20 mouse cellular contexts compared by ENCODE assay signal in genomic region chr15:77874310-77874709, GRCm38 (mm10). TPM values are rescaled to one million over a fixed set of nuclear protein-coding genes. Genes with fewer than 3 reads are reported as not detected.
DNase-seq lines count a peak whose midpoint lies in the region; ATAC-seq and TF ChIP-seq lines count a peak whose summit lies in the region.
"Had no signal": no experiment of that assay in that cellular context is flagged by ENCODE, and none has a peak within 500 bp of the region (broad histone marks: within the 10 kb centered on the region; RNA-seq: fewer than 3 reads in every experiment).

No protein-coding gene starts in this region.

- TF ChIP-seq POLR2A in lung, adult 2 months (IDR thresholded peaks at IDR 0.05; ENCODE audit: borderline replicate concordance, extremely low read depth, low read depth, low read length): no peak

- peaks cover 17% of the 10 kb centered on the region for H3K4me1 ChIP-seq in intestine, embryonic 16.5 days (ENCODE audit: control insufficient read depth, insufficient read depth, low read length)
- peaks cover 10% of the 10 kb centered on the region; the same call in 1 of the 2 replicates for H3K4me1 ChIP-seq in intestine, embryonic 15.5 days (replicated peaks)
- H3K4me1 ChIP-seq in lung, postnatal 0 days (ENCODE audit: insufficient read depth, low read depth, low read length): 0 out of 2 replicates have a peak, but pooled peaks cover 4% of the 10 kb centered on the region
- peaks cover 5% of the 10 kb centered on the region; the same call in 1 of the 2 replicates for H3K4me1 ChIP-seq in lung, adult 2 months (ENCODE audit: control insufficient read depth, insufficient read depth, low read length)
- peaks cover 13% of the 10 kb centered on the region for H3K4me1 ChIP-seq in embryonic facial prominence, embryonic 10.5 days
- H3K4me1 ChIP-seq: heart, embryonic 15.5 days; limb, embryonic 13.5 days; midbrain, embryonic 12.5 days; neural tube, embryonic 13.5 days had no signal

- 35% methylated on average over 4 of the region's 4 CpGs for WGBS in intestine, embryonic 16.5 days
- 41% methylated on average over 4 of the region's 4 CpGs for WGBS in intestine, embryonic 15.5 days
- WGBS in lung, postnatal 0 days: 42% methylated on average over 4 of the region's 4 CpGs
- WGBS in lung, adult 2 months: 49% methylated on average over 4 of the region's 4 CpGs
- WGBS in embryonic facial prominence, embryonic 10.5 days: 71% methylated on average over 4 of the region's 4 CpGs

- H3K9me3 ChIP-seq in intestine, embryonic 16.5 days (ENCODE audit: control insufficient read depth, low read length): no peaks in the 10 kb centered on the region
- no peaks in the 10 kb centered on the region for H3K9me3 ChIP-seq in intestine, embryonic 15.5 days
- H3K9me3 ChIP-seq in lung, postnatal 0 days (ENCODE audit: low read length): no peaks in the 10 kb centered on the region
- H3K9me3 ChIP-seq in embryonic facial prominence, embryonic 10.5 days: no peaks in the 10 kb centered on the region
- H3K9me3 ChIP-seq: heart, embryonic 15.5 days; limb, embryonic 13.5 days; midbrain, embryonic 12.5 days; neural tube, embryonic 13.5 days had no signal

- no peaks in the 10 kb centered on the region for H3K36me3 ChIP-seq in intestine, embryonic 16.5 days (ENCODE audit: control insufficient read depth, insufficient read depth, low read length)
- H3K36me3 ChIP-seq in intestine, embryonic 15.5 days: no peaks in the 10 kb centered on the region
- no peaks in the 10 kb centered on the region for H3K36me3 ChIP-seq in lung, postnatal 0 days (ENCODE audit: insufficient read depth, low read length)
- H3K36me3 ChIP-seq in embryonic facial prominence, embryonic 10.5 days (replicated peaks): no peaks in the 10 kb centered on the region
- H3K36me3 ChIP-seq: heart, embryonic 15.5 days; limb, embryonic 13.5 days; midbrain, embryonic 12.5 days; neural tube, embryonic 13.5 days had no signal

- no peak for TF ChIP-seq CTCF in lung, postnatal 0 days (IDR thresholded peaks at IDR 0.05)
- TF ChIP-seq CTCF in lung, adult 2 months (IDR thresholded peaks at IDR 0.05; ENCODE audit: insufficient read depth, low read length): no peak
- no peak for TF ChIP-seq CTCF in layer of hippocampus, adult 2 months (conservative IDR thresholded peaks at IDR 0.05)

- no peak overlapping the region for H3K4me3 ChIP-seq in intestine, embryonic 16.5 days (ENCODE audit: low read length)
- no peak overlapping the region for H3K4me3 ChIP-seq in intestine, embryonic 15.5 days (replicated peaks)
- H3K4me3 ChIP-seq in lung, postnatal 0 days (ENCODE audit: low read depth, low read length): no peak overlapping the region
- no peak overlapping the region for H3K4me3 ChIP-seq in lung, adult 2 months (replicated peaks; ENCODE audit: extremely low read depth, low read depth, low read length)
- H3K4me3 ChIP-seq in embryonic facial prominence, embryonic 10.5 days: no peak overlapping the region
- no peak overlapping the region for H3K4me3 ChIP-seq in layer of hippocampus, adult 2 months
- H3K4me3 ChIP-seq: heart, embryonic 15.5 days; limb, embryonic 13.5 days; midbrain, embryonic 12.5 days; neural tube, embryonic 13.5 days had no signal

- H3K9ac ChIP-seq in intestine, embryonic 16.5 days (ENCODE audit: low read depth, low read length): no peak overlapping the region
- H3K9ac ChIP-seq in intestine, embryonic 15.5 days: no peak overlapping the region
- H3K9ac ChIP-seq in lung, postnatal 0 days (replicated peaks; ENCODE audit: low read depth): no peak overlapping the region
- H3K9ac ChIP-seq: heart, embryonic 15.5 days; limb, embryonic 13.5 days; midbrain, embryonic 12.5 days; neural tube, embryonic 13.5 days had no signal

- TF ChIP-seq EP300 in lung, postnatal 0 days (IDR thresholded peaks at IDR 0.05): no peak

- ATAC-seq in intestine, embryonic 16.5 days: no peak
- no peak for ATAC-seq in intestine, embryonic 15.5 days
- peak; percentile 30 for ATAC-seq in lung, postnatal 0 days
- peak; percentile 73 for ATAC-seq in monocyte, adult 5-6 weeks (replicated peaks; ENCODE audit: insufficient number of reproducible peaks, low FRiP score, low TSS enrichment, poor library complexity, severe bottlenecking)
- ATAC-seq: hindbrain, embryonic 16.5 days had no signal

- intact Hi-C loops in left cerebral cortex, postnatal 10 days (cut with DNase I): no loop called here

- DNase-seq in lung, postnatal 0 days (ENCODE audit: low spot score): no peak
- no peak for DNase-seq in lung, adult 2 months
- DNase-seq in embryonic facial prominence, embryonic 10.5 days (ENCODE audit: low spot score): no peak
- no peak for DNase-seq in layer of hippocampus, adult 2 months (ENCODE audit: low spot score in 2 of 2)
- no peak for DNase-seq in left cerebral cortex, postnatal 10 days (ENCODE audit: extremely low spot score in 1 of 2, low spot score in 2 of 2)
- DNase-seq: cerebellum, adult 11 months; gastrocnemius, postnatal 10 days; heart, adult 18-20 months; heart, postnatal 4 days; kidney, adult 18-20 months; right cerebral cortex, adult 18-20 months; thymus, postnatal 25 days had no signal

- no peak overlapping the region for H3K4me2 ChIP-seq in intestine, embryonic 16.5 days (ENCODE audit: low read depth, low read length)
- H3K4me2 ChIP-seq in intestine, embryonic 15.5 days (replicated peaks): no peak overlapping the region
- H3K4me2 ChIP-seq in lung, postnatal 0 days (replicated peaks; ENCODE audit: low read depth, low read length): no peak overlapping the region
- H3K4me2 ChIP-seq: heart, embryonic 15.5 days; limb, embryonic 13.5 days; midbrain, embryonic 12.5 days; neural tube, embryonic 13.5 days had no signal

- H3K27ac ChIP-seq in intestine, embryonic 16.5 days (ENCODE audit: low read length): peak overlapping the region; percentile 8; the same call in 1 of the 2 replicates
- no peak overlapping the region for H3K27ac ChIP-seq in intestine, embryonic 15.5 days
- H3K27ac ChIP-seq in lung, postnatal 0 days (ENCODE audit: low read length): no peak overlapping the region
- H3K27ac ChIP-seq in embryonic facial prominence, embryonic 10.5 days (replicated peaks): peak overlapping the region; percentile 40; the same call in 1 of the 2 replicates
- no peak overlapping the region for H3K27ac ChIP-seq in layer of hippocampus, adult 2 months
- H3K27ac ChIP-seq: heart, embryonic 15.5 days; limb, embryonic 13.5 days; midbrain, embryonic 12.5 days; neural tube, embryonic 13.5 days had no signal

- no peaks in the 10 kb centered on the region for H3K27me3 ChIP-seq in intestine, embryonic 16.5 days (replicated peaks; ENCODE audit: control insufficient read depth, insufficient read depth, low read length)
- H3K27me3 ChIP-seq in intestine, embryonic 15.5 days (replicated peaks): no peaks in the 10 kb centered on the region
- H3K27me3 ChIP-seq in lung, postnatal 0 days (replicated peaks; ENCODE audit: insufficient read depth, low read length): no peaks in the 10 kb centered on the region
- H3K27me3 ChIP-seq in embryonic facial prominence, embryonic 10.5 days (replicated peaks; ENCODE audit: low read depth, poor library complexity, severe bottlenecking): no peaks in the 10 kb centered on the region
- H3K27me3 ChIP-seq: heart, embryonic 15.5 days; limb, embryonic 13.5 days; midbrain, embryonic 12.5 days; neural tube, embryonic 13.5 days had no signal

RNA-seq across cellular contexts. Expression of gene Myh9, which starts 32.3 kb away (rescaled TPM):
- 39.1 and 43.8 TPM in 2 replicates for polyA plus RNA-seq in intestine, embryonic 16.5 days (2015; fragmentation: Nextera tagmentation; extraction: Ambion mirVana)
- polyA plus RNA-seq in intestine, embryonic 15.5 days (2015; fragmentation: Nextera tagmentation; extraction: Ambion mirVana): 51.6 and 52.9 TPM in 2 replicates
- 59.3 and 67.3 TPM in 2 replicates for polyA plus RNA-seq in lung, postnatal 0 days (2015; fragmentation: Nextera tagmentation; extraction: Ambion mirVana)
- 133 and 162 TPM in 2 replicates for polyA plus RNA-seq in lung, adult 2 months (2012; rRNA removed)
- 45.7 and 46.9 TPM in 2 replicates for polyA plus RNA-seq in embryonic facial prominence, embryonic 10.5 days (2016; fragmentation: Nextera tagmentation; extraction: Ambion mirVana)
- 908 to 1,221 TPM (median 925 TPM) in 3 replicates for total RNA-seq in monocyte, adult 5-6 weeks (2017)
- total RNA-seq in layer of hippocampus, adult 2 months (2021): 10 to 100 TPM; 88.3 to 96.3 TPM
- total RNA-seq in left cerebral cortex, postnatal 10 days (2021): 10 to 100 TPM; 58.2 to 58.8 TPM

RNA-seq across cellular contexts. Expression of gene Txn2, which starts 54.5 kb away (rescaled TPM):
- polyA plus RNA-seq in intestine, embryonic 16.5 days (2015; fragmentation: Nextera tagmentation; extraction: Ambion mirVana): 357 and 388 TPM in 2 replicates
- 314 and 350 TPM in 2 replicates for polyA plus RNA-seq in intestine, embryonic 15.5 days (2015; fragmentation: Nextera tagmentation; extraction: Ambion mirVana)
- 121 and 122 TPM in 2 replicates for polyA plus RNA-seq in lung, postnatal 0 days (2015; fragmentation: Nextera tagmentation; extraction: Ambion mirVana)
- polyA plus RNA-seq in lung, adult 2 months (2012; rRNA removed): 138 and 165 TPM in 2 replicates
- 287 and 289 TPM in 2 replicates for polyA plus RNA-seq in embryonic facial prominence, embryonic 10.5 days (2016; fragmentation: Nextera tagmentation; extraction: Ambion mirVana)
- 27.0 to 38.4 TPM (median 33.9 TPM) in 3 replicates for total RNA-seq in monocyte, adult 5-6 weeks (2017)
- 100 to 1,000 TPM; 119 to 136 TPM for total RNA-seq in layer of hippocampus, adult 2 months (2021)
- total RNA-seq in left cerebral cortex, postnatal 10 days (2021): 100 to 1,000 TPM; 108 to 115 TPM

Comparison
In these comparisons a context has a peak if more than half of its experiments do, and no peak if none do; other contexts are left out.
1. H3K27ac ChIP-seq: peak in intestine, embryonic 16.5 days (single experiment) and embryonic facial prominence, embryonic 10.5 days (single experiment); none in intestine, embryonic 15.5 days (single experiment), lung, postnatal 0 days (single experiment) and layer of hippocampus, adult 2 months (single experiment).
2. ATAC-seq: peak in lung, postnatal 0 days (single experiment) and monocyte, adult 5-6 weeks (single experiment); none in intestine, embryonic 16.5 days (single experiment) and intestine, embryonic 15.5 days (single experiment).